Mouse (Mus musculus) right cerebral cortex, postnatal 14 days (tissue): ENCODE data around the gene Arhgap22.

ENCODE experiments used
- DNase-seq: peaks from one replicate; pipeline ENCODE4 v3.0.0; 2022

Gene Arhgap22

DNA sequence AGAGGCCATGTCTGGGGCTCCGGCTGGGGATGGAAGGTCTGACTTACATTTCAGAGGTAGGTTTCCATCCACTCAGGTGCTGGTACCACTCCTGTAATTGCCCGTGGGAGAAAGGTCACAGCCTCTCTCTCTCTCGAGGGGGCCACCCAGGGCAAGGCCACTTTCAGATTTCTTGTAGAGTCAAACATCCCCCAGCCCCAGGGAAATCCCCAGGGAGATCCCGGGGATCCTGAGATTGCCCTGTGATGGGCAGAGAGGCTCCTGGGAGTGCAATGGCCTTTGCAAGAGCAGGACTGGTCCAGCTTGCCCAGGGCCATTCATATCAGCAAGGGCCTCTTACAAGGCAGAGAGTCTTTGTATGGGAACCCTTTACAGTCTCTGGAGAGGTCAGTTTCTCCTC, 120.6 kb downstream of the Arhgap22 start:
- no peak for DNase-seq

DNA sequence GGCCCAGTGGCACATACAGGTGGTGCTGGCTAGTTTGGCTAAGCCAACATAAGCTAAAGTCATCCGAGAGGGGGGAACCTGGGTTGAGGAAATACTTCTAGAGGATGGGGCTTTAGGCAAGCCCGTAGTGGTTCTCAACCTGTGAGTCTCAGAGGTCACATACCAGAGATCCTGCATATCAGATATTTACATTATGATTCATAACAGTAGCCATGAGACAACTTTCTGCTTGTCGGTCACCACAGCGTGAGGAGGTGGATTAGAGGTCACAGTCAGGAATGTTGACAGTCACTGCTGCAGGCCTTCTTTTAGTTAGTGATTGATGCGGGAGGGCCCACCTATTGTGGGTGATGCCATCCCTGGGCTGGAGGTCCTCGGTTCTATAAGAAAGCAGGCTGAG, 121.9 kb downstream of the Arhgap22 start:
- DNase-seq = no peak

DNA sequence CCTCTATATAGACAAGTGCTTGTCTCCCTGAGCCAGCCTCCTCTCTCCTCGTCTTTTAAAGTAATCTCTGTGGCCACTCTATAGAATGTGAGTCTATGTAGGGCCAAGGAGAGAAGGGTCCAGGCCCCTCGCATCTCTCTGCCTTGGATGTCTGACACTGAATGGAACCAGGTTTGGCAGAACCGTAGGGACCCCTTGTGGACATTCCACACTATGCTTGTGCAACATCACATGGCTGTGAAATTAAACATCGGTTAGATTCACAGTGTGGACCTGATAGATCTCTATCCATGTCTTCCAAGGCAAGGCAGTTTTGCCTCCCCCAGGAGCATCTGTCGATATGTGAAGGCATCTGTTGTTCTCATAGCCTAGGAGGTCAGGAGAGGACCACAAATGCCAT, 124.9 kb downstream of the Arhgap22 start:
- no peak for DNase-seq

DNA sequence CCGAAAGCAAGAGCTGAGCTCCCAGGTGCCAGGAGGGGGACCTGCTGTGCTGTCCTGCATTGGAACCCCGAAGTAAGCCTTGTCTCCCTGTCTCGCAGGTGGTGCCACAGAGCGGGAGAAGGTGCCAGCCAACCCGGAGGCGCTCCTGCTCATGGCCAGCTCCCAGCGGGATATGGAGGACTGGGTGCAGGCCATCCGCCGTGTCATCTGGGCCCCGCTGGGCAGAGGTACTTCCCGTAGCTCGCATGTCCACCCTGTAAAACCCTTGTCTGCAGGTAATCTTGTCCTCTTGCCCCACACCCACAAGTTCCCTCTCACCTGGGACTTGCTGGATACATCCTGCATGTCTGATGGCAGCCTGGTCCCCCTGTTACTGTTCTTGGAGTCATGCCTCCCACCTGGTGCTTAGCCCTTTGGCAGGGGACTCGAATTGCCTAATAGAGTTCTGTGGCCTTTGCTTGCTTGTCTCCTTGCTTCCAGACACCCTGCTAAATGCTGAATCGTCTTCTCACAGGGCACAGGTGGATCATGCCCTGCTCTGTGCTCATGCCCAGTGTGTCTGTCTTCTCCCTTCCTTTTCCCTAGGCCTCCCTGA, 129.4 kb downstream of the Arhgap22 start:
- DNase-seq = no peak

DNA sequence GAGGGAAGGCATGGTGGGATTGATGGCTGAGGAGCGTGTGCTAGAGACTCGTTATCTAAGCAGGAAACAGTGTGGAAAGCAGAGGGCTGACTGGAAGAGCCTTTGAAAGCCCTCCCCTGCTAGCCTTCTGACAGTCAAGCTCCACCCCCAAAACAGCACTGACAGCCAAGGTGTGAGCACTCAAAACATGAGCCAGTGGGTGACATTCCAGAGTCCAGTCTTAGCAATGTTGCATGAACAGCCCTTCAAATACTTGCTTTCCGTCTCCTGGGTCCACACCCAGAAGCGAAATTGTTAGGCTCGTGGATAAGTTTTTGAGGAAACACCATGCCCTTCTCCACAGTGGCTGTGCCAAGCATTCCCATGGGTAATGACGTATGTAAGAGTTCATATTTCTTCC, 132.7 kb downstream of the Arhgap22 start:
- DNase-seq = no peak

DNA sequence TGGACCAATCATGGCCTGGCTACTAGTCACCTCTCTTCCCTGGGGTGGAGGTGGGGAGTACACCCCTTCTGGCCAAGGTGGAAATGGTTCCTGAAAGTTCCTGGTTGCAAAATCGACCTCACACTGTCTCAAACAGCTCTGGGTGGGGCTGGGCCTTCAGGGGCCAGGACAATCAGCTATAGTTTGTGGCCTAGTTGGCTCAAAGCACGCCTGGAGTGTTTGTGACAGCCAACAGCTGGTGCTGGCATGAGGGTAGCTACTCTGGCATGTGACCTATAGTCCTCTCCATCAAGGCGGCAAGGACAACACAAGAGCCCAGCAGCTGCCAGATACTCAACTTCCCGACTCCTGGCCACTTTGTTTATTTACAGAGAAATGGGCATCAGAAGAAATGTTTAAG, 133.9 kb downstream of the Arhgap22 start:
- DNase-seq = no peak

DNA sequence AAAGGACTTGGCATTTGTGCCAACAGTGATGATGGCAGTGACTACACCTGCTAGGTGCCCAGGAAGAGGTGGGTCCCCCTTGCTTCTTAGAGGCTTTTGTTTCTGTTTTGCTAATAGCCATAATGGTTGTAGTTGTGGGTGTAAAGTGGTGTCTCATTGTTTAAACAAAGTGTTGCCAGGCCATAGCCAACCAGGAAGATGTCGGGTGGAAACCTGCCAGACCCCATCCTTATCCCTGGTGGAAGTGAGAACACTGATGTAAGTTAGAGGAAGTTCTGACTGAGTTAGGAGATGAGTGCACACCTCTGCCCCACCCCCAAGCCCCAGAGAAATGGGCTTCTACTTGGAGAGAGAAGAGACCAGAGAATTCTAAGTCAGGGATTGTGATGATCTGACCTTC, 134.3 kb downstream of the Arhgap22 start:
- DNase-seq = no peak

DNA sequence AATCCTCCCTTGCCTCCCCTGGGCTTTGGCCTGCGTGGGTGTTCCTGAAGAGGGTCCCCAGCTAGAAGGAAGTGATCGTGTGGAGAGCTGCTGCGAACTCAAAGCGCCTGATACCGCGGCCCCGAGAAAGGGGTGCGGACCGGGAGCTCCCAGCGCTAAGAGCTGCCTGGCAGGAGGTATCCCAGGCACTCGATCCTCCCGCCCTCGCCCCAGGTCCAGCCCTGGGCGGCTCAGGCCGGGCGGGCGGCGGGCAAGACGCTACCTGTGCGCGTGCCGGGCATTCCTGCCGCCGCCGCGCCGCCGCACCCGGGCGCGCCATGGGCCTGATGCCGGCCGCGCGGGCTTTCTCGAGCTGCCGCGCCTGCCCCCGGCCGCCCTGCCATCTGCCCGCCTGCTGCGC, 137.2 kb downstream of the Arhgap22 start:
- no peak for DNase-seq

DNA sequence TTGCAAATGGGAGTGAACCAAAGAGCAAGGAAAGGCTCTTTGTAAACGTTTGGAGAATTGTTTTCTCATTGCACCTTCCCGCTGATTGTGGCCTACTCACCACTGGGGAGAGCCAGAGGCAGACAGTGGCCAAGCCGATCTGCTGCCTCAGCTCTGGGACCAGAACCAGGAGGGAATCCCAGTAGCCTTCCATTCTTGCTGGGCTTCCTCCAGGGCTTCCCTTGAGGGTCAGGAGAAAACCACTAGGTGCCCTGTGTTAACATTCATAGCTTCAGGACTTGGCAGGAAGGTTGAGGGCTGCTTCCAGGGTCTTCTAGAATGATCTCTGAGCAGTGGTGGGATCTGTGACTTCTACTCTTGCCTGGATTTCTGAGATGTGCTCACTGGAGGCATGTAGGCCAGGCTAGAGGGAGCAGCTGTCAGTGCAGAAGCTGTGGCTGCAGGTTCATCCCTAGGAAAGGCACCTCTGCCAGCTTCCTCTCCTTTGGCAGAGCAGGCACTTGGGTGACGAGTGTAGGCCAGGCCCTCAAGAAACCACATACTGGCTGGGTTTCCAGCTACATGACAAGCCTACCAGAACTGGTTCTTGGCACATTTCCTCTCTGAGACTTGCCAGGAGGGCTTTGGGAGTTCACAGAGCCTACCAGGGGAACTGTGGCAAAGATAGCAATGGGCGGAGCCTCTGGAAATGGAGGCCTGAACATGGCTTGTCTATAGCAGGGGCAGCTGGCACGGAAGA, 138.3 kb downstream of the Arhgap22 start:
- DNase-seq = no peak

DNA sequence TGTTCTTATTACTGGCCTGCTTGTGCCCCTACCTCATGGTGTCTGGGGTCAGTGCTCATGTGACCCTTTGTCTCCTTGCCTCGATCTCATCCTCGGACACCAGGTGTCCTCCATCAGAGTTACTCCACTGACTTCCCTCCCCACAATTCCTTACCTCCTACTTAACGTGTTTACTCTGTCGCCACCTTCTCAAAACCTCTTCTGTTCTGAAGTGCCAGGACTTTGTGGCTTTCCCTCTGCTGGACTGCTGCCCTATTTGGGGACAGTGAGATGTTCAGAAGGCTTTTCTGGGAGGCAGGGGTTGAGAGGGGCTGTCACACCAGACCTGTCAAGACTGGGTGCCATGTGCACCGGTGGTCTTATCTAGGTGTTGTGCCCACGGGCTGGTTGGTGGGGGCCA, 139.1 kb downstream of the Arhgap22 start:
- no peak for DNase-seq

DNA sequence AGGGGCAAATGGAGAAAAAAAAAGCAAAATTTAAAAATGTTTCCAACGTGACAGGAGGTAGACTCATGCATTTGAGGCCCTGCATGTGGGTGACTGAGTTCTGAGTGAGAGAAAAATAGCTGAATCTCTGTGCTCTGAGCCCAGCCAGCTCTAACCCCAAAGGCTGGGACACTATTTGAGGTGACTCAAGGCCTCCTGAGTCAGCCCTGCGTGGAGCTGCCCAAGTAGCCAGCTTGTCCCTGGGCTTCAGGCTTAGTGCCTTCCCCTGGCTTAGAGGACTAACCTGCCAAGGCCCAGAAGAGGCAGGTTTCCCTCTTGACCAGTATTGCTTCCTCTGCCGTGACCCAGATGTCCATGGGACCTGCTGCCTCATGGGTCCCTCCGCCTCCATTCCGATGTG, 141.4 kb downstream of the Arhgap22 start:
- DNase-seq = no peak

DNA sequence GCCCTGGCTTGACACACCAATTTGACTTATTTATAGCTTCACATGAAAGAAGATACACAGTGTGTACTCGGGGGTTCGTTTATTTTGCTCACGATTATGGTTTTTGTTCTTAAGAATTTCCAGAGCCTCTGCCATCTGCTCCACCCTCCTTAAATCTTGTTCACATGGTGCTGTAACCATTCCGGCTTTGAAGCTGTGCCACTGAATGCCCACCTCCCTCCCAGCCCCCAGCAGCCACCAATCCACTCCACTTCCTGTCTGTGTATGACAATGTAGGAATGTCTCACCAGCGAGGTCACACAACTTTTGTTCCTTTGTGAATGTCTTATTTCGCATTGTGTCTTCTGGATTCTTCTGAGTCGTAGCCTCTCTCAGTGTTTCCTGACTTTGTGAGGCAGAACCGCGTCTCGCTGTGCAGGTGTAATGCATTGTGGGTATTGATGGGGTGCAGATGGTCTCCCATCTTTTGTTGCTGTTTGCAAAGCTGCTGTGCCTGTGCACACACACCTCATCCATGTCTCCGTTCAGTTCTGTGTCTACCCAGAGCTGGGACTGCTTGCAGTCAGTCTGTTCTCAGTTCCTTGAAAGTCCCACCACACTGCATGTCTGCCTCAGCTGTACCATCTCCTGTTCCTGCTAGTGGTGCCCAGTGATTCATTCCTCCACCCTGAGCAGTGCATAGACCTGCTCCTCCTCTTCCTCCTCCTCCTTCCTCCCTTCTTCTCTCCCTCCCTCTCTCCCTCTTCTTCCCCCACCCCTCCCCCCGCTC, 144.0 kb downstream of the Arhgap22 start:
- no peak for DNase-seq

DNA sequence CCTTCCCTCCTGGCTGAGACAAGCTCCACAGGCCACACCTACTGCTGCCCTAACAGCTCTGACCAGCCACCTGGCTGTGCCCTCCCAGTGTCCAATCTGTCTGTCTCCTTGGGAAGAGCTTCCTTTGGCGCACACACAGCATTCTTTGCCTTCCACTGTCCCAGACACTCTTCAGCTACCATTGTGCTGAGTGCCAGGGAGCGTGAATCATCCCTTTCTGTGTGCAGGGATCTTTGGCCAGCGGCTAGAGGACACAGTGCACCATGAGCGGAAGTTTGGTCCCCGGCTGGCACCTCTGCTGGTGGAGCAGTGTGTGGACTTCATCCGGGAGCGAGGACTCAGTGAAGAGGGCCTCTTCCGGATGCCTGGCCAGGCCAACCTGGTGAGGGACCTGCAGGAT, 145.1 kb downstream of the Arhgap22 start:
- no peak for DNase-seq

DNA sequence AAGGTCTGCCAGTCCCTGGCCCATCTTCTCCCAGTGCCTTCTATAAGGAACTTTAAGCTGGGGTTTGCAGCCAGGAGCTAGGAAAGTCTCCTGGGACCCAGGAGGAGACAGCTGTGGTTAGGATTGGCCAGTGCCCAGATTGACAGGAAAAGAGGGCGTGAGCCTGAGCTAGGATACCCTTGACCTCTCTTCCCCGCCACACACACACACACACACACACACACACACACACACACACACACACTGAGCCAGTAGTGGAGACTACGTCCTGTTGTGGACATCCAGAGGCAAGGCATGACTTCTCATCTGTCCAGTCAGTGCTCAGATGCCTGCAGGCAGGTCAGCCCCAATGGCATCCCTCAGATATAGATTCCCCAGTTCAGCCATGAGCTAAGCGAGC, 147.7 kb downstream of the Arhgap22 start:
- DNase-seq = no peak

DNA sequence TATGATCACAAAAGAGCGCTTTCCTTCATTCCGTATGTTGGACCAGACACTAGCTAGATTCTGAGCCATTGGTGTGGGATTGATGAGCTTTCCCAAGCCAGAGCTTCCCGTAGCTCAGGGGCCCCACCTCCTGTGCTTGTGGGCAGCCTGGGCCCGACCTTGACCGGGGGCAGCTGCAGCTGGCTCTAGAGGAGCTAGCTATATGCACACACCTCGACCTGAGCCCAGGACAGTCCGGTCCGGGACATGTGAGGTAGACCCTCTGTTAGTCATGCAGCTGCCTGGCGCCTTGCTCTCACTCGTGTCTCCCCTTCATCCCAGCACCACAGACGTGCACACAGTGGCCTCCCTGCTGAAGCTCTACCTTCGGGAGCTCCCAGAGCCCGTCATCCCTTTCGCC, 148.3 kb downstream of the Arhgap22 start:
- DNase-seq = no peak

DNA sequence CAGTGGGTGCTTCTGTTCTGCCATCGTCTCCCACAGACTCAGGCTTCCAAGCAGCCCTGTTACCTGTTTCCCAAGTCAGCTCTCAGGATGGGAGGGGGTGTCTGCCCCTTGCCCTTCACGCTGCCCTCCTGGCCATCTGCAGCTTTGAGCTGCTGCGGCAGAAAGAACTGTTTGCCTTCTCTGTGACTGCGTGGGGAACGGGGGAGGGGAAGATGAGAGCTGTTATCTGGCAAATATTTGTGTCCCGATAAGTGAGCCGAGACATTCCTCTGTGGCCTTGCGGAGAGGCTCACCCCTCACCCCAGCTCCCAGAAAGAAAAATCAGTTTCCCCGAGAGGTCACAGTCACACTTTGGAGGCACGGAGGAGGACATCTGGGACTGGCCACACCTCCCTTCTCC, 149.0 kb downstream of the Arhgap22 start:
- DNase-seq = no peak

DNA sequence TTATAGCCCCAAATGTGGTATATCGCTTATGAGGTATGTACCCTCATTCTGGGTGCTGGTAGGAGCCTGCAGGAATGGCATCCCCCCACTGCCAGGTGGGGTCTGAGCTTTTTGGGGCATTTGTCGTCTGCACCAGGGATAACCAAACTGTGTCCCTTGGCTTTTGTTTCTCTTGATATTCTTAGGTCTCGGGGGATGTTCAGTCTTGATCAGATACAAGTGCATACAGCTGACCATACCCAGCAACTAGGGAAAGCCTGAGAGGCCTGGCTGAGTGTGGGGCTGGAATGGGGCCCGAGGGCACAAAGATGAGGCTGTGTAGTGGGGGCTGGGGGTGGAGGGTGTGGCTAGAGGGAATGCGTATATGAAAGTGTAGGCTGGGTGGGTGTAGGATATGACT, 149.8 kb downstream of the Arhgap22 start:
- DNase-seq = no peak

DNA sequence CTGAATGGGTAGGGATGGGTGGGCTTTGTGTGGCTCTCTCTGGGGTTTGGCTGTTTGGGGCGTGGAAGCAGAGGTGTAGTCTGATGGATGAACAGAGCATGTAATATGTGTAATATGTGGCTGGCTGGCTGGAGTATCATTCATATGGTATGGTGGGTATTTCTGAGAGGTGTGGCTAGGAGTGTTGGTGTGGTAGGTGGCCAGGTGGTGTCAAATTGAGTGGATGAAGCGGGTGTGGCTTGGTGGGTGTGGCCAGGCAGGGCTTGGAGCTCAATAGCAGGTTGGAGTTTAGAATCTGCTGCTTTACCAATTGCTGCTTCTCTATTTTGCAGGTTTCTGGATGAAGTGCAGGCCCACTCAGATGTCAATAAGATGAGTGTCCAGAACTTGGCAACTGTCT, 150.2 kb downstream of the Arhgap22 start:
- DNase-seq = no peak

DNA sequence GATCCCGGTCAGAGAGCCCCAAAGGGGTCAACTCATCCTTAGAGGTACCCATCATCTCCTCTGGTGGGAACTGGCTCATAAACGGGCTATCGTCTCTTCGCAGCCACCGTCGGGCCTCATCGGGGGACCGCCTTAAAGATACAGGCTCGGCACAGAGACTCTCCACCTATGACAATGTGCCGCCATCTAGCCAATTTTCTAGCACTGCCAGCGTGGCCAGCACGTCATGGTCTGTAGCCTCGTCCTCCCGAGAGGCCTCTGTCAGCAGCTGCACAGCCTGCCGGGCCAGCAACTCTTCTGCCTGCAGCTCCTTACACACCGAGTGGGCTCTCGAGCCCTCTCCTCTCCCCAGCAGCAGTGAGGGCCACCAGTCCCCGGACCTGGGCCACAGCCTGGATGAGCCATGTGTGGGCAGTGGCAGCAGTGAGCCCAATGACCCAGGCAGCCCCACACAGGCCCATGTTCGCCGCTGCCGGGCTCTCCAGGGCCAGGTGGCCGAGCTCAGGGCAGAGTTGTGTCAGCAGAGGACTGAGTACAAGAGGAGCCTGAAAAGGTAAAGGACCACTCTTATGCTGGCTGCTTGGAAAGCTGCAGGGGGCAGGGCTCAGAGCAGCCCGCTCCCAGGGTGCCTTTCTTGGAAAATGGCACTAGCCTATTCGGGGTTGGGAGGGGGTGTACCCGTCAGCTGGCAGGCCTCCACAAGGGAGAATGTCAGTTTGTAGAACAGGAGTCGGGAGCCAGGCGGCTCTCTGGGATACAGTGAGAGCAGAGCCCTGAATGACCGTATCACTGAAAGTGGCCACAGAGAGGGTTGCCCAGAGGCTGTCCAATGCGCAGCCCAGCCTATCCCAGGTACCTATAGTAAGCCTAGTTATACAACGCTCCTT, 153.3 kb downstream of the Arhgap22 start:
- no peak for DNase-seq

DNA sequence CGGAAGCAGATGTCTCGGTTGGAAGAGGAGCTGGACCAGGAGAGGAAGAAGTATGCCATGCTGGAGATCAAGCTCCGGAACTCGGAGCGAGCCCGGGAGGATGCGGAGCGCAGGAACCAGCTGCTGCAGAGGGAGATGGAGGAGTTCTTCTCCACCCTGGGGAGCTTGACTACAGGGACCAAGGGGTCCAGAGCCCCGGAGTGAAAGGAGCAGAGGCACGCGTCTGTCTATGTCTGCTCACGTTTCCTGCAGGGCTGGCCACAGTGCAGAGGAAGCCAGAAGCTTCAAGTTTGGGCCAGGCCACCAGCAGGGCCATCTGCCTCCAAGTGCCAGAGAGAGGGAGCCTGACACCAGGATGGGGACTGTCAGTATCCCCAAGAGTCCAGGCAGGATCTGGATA, 155.5 kb downstream of the Arhgap22 start:
- DNase-seq = no peak

DNA sequence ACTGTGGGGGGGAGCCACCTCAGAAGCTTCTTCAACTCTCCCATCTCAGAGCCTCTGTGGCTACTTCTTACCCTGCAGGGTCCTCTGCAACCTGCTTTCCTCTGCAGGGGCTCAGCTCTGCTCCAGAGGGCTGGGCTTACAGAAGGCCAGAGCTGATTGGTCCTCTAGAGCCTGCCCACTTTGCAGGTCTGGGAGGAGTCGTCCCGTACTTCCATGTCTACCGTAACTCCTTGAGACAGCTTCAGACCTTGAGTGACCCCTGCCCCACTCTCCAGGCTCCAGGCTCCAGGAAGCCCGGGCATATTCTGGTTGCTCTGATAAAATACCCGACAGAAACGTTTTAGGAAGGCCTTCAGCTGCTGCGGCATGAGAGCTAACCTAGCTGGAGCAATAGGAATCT, 156.2 kb downstream of the Arhgap22 start:
- no peak for DNase-seq

DNA sequence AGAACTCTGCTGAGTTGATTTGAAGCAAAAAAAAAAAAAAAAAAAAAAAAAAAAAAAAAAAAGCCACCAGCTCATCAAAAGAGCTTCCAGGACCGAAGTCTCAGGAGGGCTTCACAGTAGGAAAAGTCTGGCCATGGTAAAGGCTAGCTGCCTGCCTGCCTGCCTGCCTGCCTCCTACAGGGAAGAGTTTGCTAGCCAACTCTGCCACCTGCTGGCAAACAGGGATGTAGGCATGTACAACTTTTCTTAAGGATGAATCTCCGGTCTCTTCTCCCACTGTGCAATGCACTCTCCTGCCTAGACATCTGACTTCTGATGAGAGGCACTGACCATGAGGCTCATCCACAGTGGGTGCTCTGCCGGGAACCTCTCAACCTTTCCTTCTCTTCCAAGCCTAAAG, 157.4 kb downstream of the Arhgap22 start:
- peak; percentile 75 for DNase-seq

DNA sequence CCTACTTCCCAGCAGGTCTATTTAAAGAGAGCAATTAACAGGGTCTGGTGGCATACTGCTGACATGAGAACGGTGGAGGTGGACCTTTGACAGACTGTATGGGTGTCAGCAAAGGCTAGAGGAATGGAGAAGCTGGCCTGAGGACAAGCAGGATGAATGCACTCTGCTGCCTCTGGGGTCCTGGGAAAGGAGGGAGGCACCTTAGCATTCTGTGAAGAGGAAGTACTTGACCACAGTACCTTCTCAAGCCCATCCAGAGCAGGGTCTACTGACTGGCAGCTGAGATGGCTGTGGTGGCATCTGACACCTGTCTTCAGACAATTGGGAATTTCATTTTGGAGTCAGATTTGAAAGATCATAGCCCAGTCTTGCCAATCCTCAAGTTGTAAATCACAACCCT, 159.4 kb downstream of the Arhgap22 start:
- DNase-seq = no peak
